Comparison of ENCODE assay signal across 7 mouse cellular contexts in the genomic region with DNA sequence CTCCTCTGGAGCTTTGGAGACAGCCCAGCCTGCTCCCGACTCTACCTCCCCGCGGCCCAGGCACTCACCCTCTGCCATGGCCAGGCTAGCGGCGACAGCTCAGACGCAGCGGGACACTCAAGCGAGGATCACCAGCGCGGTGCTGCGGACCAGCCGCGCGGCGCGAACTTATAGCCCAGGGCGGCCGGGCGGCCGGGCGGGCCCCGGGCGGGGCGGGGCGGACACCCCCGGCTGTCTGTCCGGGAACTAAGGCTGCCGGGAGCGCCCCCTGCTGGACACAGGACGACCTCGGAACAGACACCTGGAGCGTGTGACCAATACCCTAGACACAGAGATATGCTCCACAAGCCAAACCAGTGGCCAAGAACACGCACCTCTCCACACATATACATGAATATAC. TPM values are rescaled to one million over a fixed set of nuclear protein-coding genes. Genes with fewer than 3 reads are reported as not detected.
A peak's percentile ranks its signal among the peaks of the same experiment; 100 is the strongest.
DNase-seq lines count a peak whose midpoint lies in the region; ATAC-seq and TF ChIP-seq lines count a peak whose summit lies in the region.

Tgm2 (minus strand) TSS at position 214 of the 400 bp plus-strand sequence.

- peak; percentile 71 for TF ChIP-seq POLR2A in kidney, adult 2 months (IDR thresholded peaks at IDR 0.05; ENCODE audit: low read depth, low read length)

- peak; percentile 41; the same call in 1 of the 2 replicates for ATAC-seq in embryonic facial prominence, embryonic 11.5 days (replicated peaks; ENCODE audit: insufficient number of reproducible peaks, low FRiP score, low TSS enrichment, low read depth)
- ATAC-seq in limb, embryonic 13.5 days (ENCODE audit: low FRiP score, low read depth): peak; percentile 72; the same call in 1 of the 2 replicates
- ATAC-seq in midbrain, embryonic 15.5 days (replicated peaks): 0 out of 2 replicates have a peak, but pooled peaks have one; percentile 48

- peaks cover 2% of the 10 kb centered on the region; the same call in 1 of the 2 replicates for H3K4me1 ChIP-seq in embryonic facial prominence, embryonic 11.5 days (ENCODE audit: control insufficient read depth, insufficient read depth, low read length)
- peaks cover 13% of the 10 kb centered on the region; the same call in 1 of the 2 replicates for H3K4me1 ChIP-seq in kidney, adult 2 months (ENCODE audit: control insufficient read depth, insufficient read depth, low read length)
- H3K4me1 ChIP-seq in limb, embryonic 13.5 days: peaks cover 17% of the 10 kb centered on the region
- H3K4me1 ChIP-seq in midbrain, embryonic 15.5 days: peaks cover 6% of the 10 kb centered on the region; the same call in 1 of the 2 replicates

- H3K4me2 ChIP-seq in embryonic facial prominence, embryonic 11.5 days (ENCODE audit: low read depth, low read length): peak within 1 kb of the TSS; percentile 68
- H3K4me2 ChIP-seq in limb, embryonic 13.5 days (replicated peaks): peak within 1 kb of the TSS; percentile 74
- H3K4me2 ChIP-seq in midbrain, embryonic 15.5 days: peak within 1 kb of the TSS; percentile 51

- no peak within 1 kb of the TSS for H3K27ac ChIP-seq in embryonic facial prominence, embryonic 11.5 days (replicated peaks; ENCODE audit: low read depth, low read length)
- peak within 1 kb of the TSS; percentile 77 for H3K27ac ChIP-seq in kidney, adult 2 months (ENCODE audit: insufficient read depth, low read depth, low read length)
- H3K27ac ChIP-seq in limb, embryonic 13.5 days: no peak within 1 kb of the TSS
- H3K27ac ChIP-seq in midbrain, embryonic 15.5 days: no peak within 1 kb of the TSS

- no peaks in the 10 kb centered on the region; the same call in none of the 2 replicates for H3K27me3 ChIP-seq in embryonic facial prominence, embryonic 11.5 days (ENCODE audit: control insufficient read depth, insufficient read depth, low read length)
- no peaks in the 10 kb centered on the region for H3K27me3 ChIP-seq in kidney, adult 2 months (replicated peaks; ENCODE audit: control insufficient read depth, insufficient read depth, low read length)
- H3K27me3 ChIP-seq in limb, embryonic 13.5 days: peaks cover 30% of the 10 kb centered on the region
- H3K27me3 ChIP-seq in midbrain, embryonic 15.5 days (replicated peaks): peaks cover 5% of the 10 kb centered on the region; the same call in 1 of the 2 replicates

- TF ChIP-seq CTCF in kidney, adult 2 months (conservative IDR thresholded peaks at IDR 0.05; ENCODE audit: insufficient read depth, insufficient read length, low read depth, low read length): peak; percentile 73

- WGBS in embryonic facial prominence, embryonic 11.5 days: under 1% methylated on average over 33 of the region's 33 CpGs
- under 1% methylated on average over 33 of the region's 33 CpGs for WGBS in kidney, adult 2 months
- 2% methylated on average over 32 of the region's 33 CpGs for WGBS in limb, embryonic 13.5 days
- 1% methylated on average over 33 of the region's 33 CpGs for WGBS in midbrain, embryonic 15.5 days

- no peaks in the 10 kb centered on the region for H3K9me3 ChIP-seq in embryonic facial prominence, embryonic 11.5 days (replicated peaks; ENCODE audit: control insufficient read depth, low read length)
- H3K9me3 ChIP-seq in limb, embryonic 13.5 days: no peaks in the 10 kb centered on the region
- no peaks in the 10 kb centered on the region for H3K9me3 ChIP-seq in midbrain, embryonic 15.5 days

- no peaks in the 10 kb centered on the region for H3K36me3 ChIP-seq in embryonic facial prominence, embryonic 11.5 days (replicated peaks; ENCODE audit: control insufficient read depth, insufficient read depth, low read depth, low read length)
- H3K36me3 ChIP-seq in kidney, adult 2 months (ENCODE audit: control insufficient read depth, insufficient read depth, low read length): no peaks in the 10 kb centered on the region
- H3K36me3 ChIP-seq in limb, embryonic 13.5 days: no peaks in the 10 kb centered on the region
- H3K36me3 ChIP-seq in midbrain, embryonic 15.5 days (replicated peaks): no peaks in the 10 kb centered on the region

- peak; percentile 95 for DNase-seq in adrenal gland, postnatal 14 days
- DNase-seq in embryonic facial prominence, embryonic 11.5 days (ENCODE audit: low spot score): peak; percentile 82
- peak; percentile 94 to 97 for DNase-seq in heart, adult 18-20 months
- peak; percentile 96 for DNase-seq in kidney, adult 2 months
- DNase-seq in spleen, adult 18-20 months: peak; percentile 79 to 93

- H3K4me3 ChIP-seq in embryonic facial prominence, embryonic 11.5 days (ENCODE audit: low read depth, low read length): peak within 1 kb of the TSS; percentile 32
- H3K4me3 ChIP-seq in kidney, adult 2 months (ENCODE audit: insufficient read depth, low read depth, low read length): peak within 1 kb of the TSS; percentile 78
- peak within 1 kb of the TSS; percentile 44 for H3K4me3 ChIP-seq in limb, embryonic 13.5 days
- peak within 1 kb of the TSS; percentile 24 for H3K4me3 ChIP-seq in midbrain, embryonic 15.5 days

- peak within 1 kb of the TSS; percentile 50 for H3K9ac ChIP-seq in embryonic facial prominence, embryonic 11.5 days (replicated peaks; ENCODE audit: low read length)
- H3K9ac ChIP-seq in limb, embryonic 13.5 days: peak within 1 kb of the TSS; percentile 62
- H3K9ac ChIP-seq in midbrain, embryonic 15.5 days: no peak within 1 kb of the TSS

RNA-seq across cellular contexts. Expression of gene Tgm2, which starts in this region (rescaled TPM):
- total RNA-seq in adrenal gland, postnatal 14 days (2021): 69.0 and 75.1 TPM in 2 replicates
- polyA plus RNA-seq in embryonic facial prominence, embryonic 11.5 days (2014; fragmentation: Nextera tagmentation; extraction: Ambion mirVana): 2.2 and 4.3 TPM in 2 replicates
- total RNA-seq in heart, adult 18-20 months (2021): 100 to 1,000 TPM; 247 to 266 TPM
- polyA plus RNA-seq in kidney, adult 2 months (2012; rRNA removed): 217 and 221 TPM in 2 replicates
- polyA plus RNA-seq in limb, embryonic 13.5 days (2015; fragmentation: Nextera tagmentation; extraction: Ambion mirVana): 6.2 and 7.5 TPM in 2 replicates
- 10.1 and 12.4 TPM in 2 replicates for polyA plus RNA-seq in midbrain, embryonic 15.5 days (2015; fragmentation: Nextera tagmentation; extraction: Ambion mirVana)

Comparison
In these comparisons a context has a peak if more than half of its experiments do, and no peak if none do; other contexts are left out.
1. RNA of gene Tgm2 (polyA plus RNA-seq): 217 to 221 TPM in kidney, adult 2 months; 10.1 to 12.4 TPM in midbrain, embryonic 15.5 days, 6.2 to 7.5 TPM in limb, embryonic 13.5 days and 2.2 to 4.3 TPM in embryonic facial prominence, embryonic 11.5 days; every median in the first group is over 10 times any median in the second.
2. H3K4me3 ChIP-seq: peak in every context shown above with its lines; median percentile 78 in kidney, adult 2 months; 44 in limb, embryonic 13.5 days; 32 in embryonic facial prominence, embryonic 11.5 days; 24 in midbrain, embryonic 15.5 days.
3. Peak in every context shown above with its lines, with median percentiles within 50 percentile points of each other: DNase-seq, ATAC-seq and H3K4me2 ChIP-seq.